Mouse (Mus musculus) midbrain, postnatal 0 days (tissue): ENCODE measurements at regions not wholly inside any gene's neighbourhood (a gene's known extent, or its start where the extent isn't known, plus 50 kb on each side); places are given as distances from the start of the nearest gene placed in this dataset.

Source experiments
- ATAC-seq: fragments of 200-750 bp; cut with Nextera tagmentation; 2 replicates; pipeline ENCODE4 v1.8.0; 2017; ENCODE audit warnings: moderate number of reproducible peaks, mild to moderate bottlenecking, moderate TSS enrichment, moderate library complexity; ENCODE audit not compliant: low FRiP score
- DNase-seq: peaks from one replicate; pipeline ENCODE4 v3.0.0-alpha.2; 2015; ENCODE audit warnings: low spot score
- H3K27ac ChIP-seq: fragments of 300-500 bp; sonication (generic); 2 replicates; pipeline ENCODE4 v1.5.1; 2014; ENCODE audit warnings: low read depth, mild to moderate bottlenecking, low read length, mixed read lengths
- H3K27me3 ChIP-seq: fragments of 300-500 bp; sonication (generic); 2 replicates; pipeline ENCODE4 v1.6.1; 2014; ENCODE audit warnings: low read length, control low read depth, mixed read lengths; ENCODE audit not compliant: insufficient read depth
- H3K36me3 ChIP-seq: fragments of 300-500 bp; sonication (generic); 2 replicates; pipeline ENCODE4 v1.6.1; 2014; ENCODE audit warnings: low read length, control low read depth, mixed read lengths; ENCODE audit not compliant: insufficient read depth
- H3K4me1 ChIP-seq: fragments of 300-500 bp; sonication (generic); 2 replicates; pipeline ENCODE4 v1.6.1; 2014; ENCODE audit warnings: mild to moderate bottlenecking, control low read depth, antibody characterized with exemption, low read length, mixed read lengths; ENCODE audit not compliant: insufficient read depth
- H3K4me2 ChIP-seq: fragments of 300-500 bp; sonication (generic); 2 replicates; pipeline ENCODE4 v1.6.1; 2014; ENCODE audit warnings: low read depth, mild to moderate bottlenecking, low read length, mixed read lengths; ENCODE audit not compliant: poor library complexity, severe bottlenecking
- H3K4me3 ChIP-seq: fragments of 300-500 bp; sonication (generic); 2 replicates; pipeline ENCODE4 v1.5.1; 2014; ENCODE audit warnings: low read depth, mild to moderate bottlenecking, low read length, moderate library complexity
- H3K9ac ChIP-seq: fragments of 300-500 bp; sonication (generic); replicated peaks from 2 replicates; pipeline ENCODE4 v1.6.1; 2014; ENCODE audit warnings: mild to moderate bottlenecking, low read length, moderate library complexity, mixed read lengths; ENCODE audit not compliant: poor library complexity, severe bottlenecking
- H3K9me3 ChIP-seq: fragments of 300-500 bp; sonication (generic); 2 replicates; pipeline ENCODE4 v1.6.1; 2016; ENCODE audit warnings: low read length, control low read depth
- CTCF ChIP-seq: IDR thresholded peaks from 2 replicates; pipeline ENCODE4 v1.5.1; 2016; ENCODE audit warnings: antibody characterized with exemption, mild to moderate bottlenecking
- WGBS: fragments of 180-500 bp; shearing (Covaris S2); extraction: QIAGEN DNeasy Blood & Tissue Kit; methylation state at CpG from one replicate; pipeline ENCODE4 v1.1.7; 2014; 5-methylcytosine and 5-hydroxymethylcytosine counted together

GRCm38 (mm10) chr6:78547721-78548120 is 79.0 kb upstream of the Reg3g start:
- ATAC-seq (no peak), DNase-seq (no peak)
- H3K27me3 ChIP-seq, result no peaks in the 10 kb centered on the region
- H3K9me3 ChIP-seq, result no peaks in the 10 kb centered on the region
- no peak for TF ChIP-seq CTCF
- 95% methylated on average over 1 of the region's 1 CpGs for WGBS
- no peak overlapping the region for H3K4me3 ChIP-seq
- no peak overlapping the region for H3K9ac ChIP-seq
- H3K4me2 ChIP-seq, result no peak overlapping the region
- no peaks in the 10 kb centered on the region for H3K36me3 ChIP-seq
- H3K4me1 ChIP-seq, result no peaks in the 10 kb centered on the region
- no peak overlapping the region for H3K27ac ChIP-seq

GRCm38 (mm10) chr6:78544238-78544637 is 75.6 kb upstream of the Reg3g start:
- no peak overlapping the region for H3K27ac ChIP-seq
- no peaks in the 10 kb centered on the region for H3K27me3 ChIP-seq
- H3K4me3 ChIP-seq, result no peak overlapping the region
- peak; percentile 94 for TF ChIP-seq CTCF
- H3K4me1 ChIP-seq, result no peaks in the 10 kb centered on the region
- ATAC-seq (no peak), DNase-seq (peak; percentile 90)
- H3K9me3 ChIP-seq, result no peaks in the 10 kb centered on the region
- no peak overlapping the region for H3K4me2 ChIP-seq
- WGBS, result 7% methylated on average over 2 of the region's 2 CpGs
- H3K36me3 ChIP-seq, result no peaks in the 10 kb centered on the region
- no peak overlapping the region for H3K9ac ChIP-seq

GRCm38 (mm10) chr6:78537476-78537875 is 68.8 kb upstream of the Reg3g start:
- Histone ChIP-seq H3K36me3 (no peaks in the 10 kb centered on the region), H3K4me1 (no peaks in the 10 kb centered on the region), H3K4me3 (no peak overlapping the region), H3K9ac (no peak overlapping the region), H3K27me3 (no peaks in the 10 kb centered on the region), H3K4me2 (no peak overlapping the region), H3K9me3 (no peaks in the 10 kb centered on the region), H3K27ac (no peak overlapping the region)
- no peak for TF ChIP-seq CTCF
- 86% methylated on average over 1 of the region's 1 CpGs for WGBS
- ATAC-seq (0 out of 2 replicates have a peak, but pooled peaks have one; percentile 52), DNase-seq (no peak)

- no peak overlapping the region for H3K4me2 ChIP-seq
- H3K9me3 ChIP-seq, result no peaks in the 10 kb centered on the region
- no peak overlapping the region for H3K9ac ChIP-seq
- DNase-seq (no peak), ATAC-seq (no peak)
- TF ChIP-seq CTCF, result no peak
- no peak overlapping the region for H3K27ac ChIP-seq
- 75% methylated on average over 4 of the region's 4 CpGs for WGBS
- no peak overlapping the region for H3K4me3 ChIP-seq
- H3K36me3 ChIP-seq, result no peaks in the 10 kb centered on the region
- no peaks in the 10 kb centered on the region for H3K27me3 ChIP-seq
- no peaks in the 10 kb centered on the region for H3K4me1 ChIP-seq
Observed at GRCm38 (mm10) chr6:78526986-78527762, 58.5 kb upstream of the Reg3g start.
